Mouse (Mus musculus): ENCODE results near the gene Cd6. TPM values are rescaled to one million over a fixed set of nuclear protein-coding genes. Genes with fewer than 3 reads are reported as not detected.

Cd6 gene
- polyA plus RNA-seq, 1 experiment from 2014 or later: not detected

- ATAC-seq (ENCODE audit: insufficient read depth, low FRiP score, low TSS enrichment): no peak
- no peaks in the 10 kb centered on the region for H3K36me3 ChIP-seq (ENCODE audit: control insufficient read depth, insufficient read depth, low read length)
- H3K9ac ChIP-seq (ENCODE audit: low read length): no peak overlapping the region
- H3K27me3 ChIP-seq (ENCODE audit: control insufficient read depth, insufficient read depth, low read length): no peaks in the 10 kb centered on the region
- no peak overlapping the region for H3K4me2 ChIP-seq (ENCODE audit: low read depth)
- no peaks in the 10 kb centered on the region for H3K9me3 ChIP-seq (ENCODE audit: control insufficient read depth, low read length)
- H3K27ac ChIP-seq (ENCODE audit: low read depth, low read length): no peak overlapping the region
- DNase-seq (ENCODE audit: low spot score): no peak
- H3K4me1 ChIP-seq (ENCODE audit: control insufficient read depth, insufficient read depth, low read length): peaks cover 3% of the 10 kb centered on the region; the same call in 1 of the 2 replicates
- WGBS: 100% methylated on average over 2 of the region's 2 CpGs
- H3K4me3 ChIP-seq (ENCODE audit: low read depth, low read length): no peak overlapping the region
These were observed 72.3 kb downstream of the Cd6 start for GRCm38 (mm10) chr19:10757526-10757925.

GRCm38 (mm10) chr19:10757125-10757524 is 72.7 kb downstream of the Cd6 start:
- ATAC-seq (ENCODE audit: insufficient read depth, low FRiP score, low TSS enrichment): no peak
- no peak overlapping the region for H3K27ac ChIP-seq (ENCODE audit: low read depth, low read length)

GRCm38 (mm10) chr19:10752646-10753045 is 77.2 kb downstream of the Cd6 start:
- Histone ChIP-seq H3K4me1 (ENCODE audit: control insufficient read depth, insufficient read depth, low read length) (no peaks in the 10 kb centered on the region), H3K9me3 (ENCODE audit: control insufficient read depth, low read length) (no peaks in the 10 kb centered on the region), H3K27ac (ENCODE audit: low read depth, low read length) (no peak overlapping the region), H3K36me3 (ENCODE audit: control insufficient read depth, insufficient read depth, low read length) (no peaks in the 10 kb centered on the region), H3K9ac (ENCODE audit: low read length) (no peak overlapping the region), H3K4me2 (ENCODE audit: low read depth) (no peak overlapping the region), H3K4me3 (ENCODE audit: low read depth, low read length) (no peak overlapping the region), H3K27me3 (ENCODE audit: control insufficient read depth, insufficient read depth, low read length) (no peaks in the 10 kb centered on the region)
- ATAC-seq (ENCODE audit: insufficient read depth, low FRiP score, low TSS enrichment) (no peak), DNase-seq (ENCODE audit: low spot score) (no peak)
- 94% methylated on average over 5 of the region's 5 CpGs for WGBS

More at GRCm38 (mm10) chr19:10757125-10757524, 72.7 kb downstream of the Cd6 start:
- H3K36me3 ChIP-seq (ENCODE audit: control insufficient read depth, insufficient read depth, low read length): no peaks in the 10 kb centered on the region
- no peaks in the 10 kb centered on the region for H3K27me3 ChIP-seq (ENCODE audit: control insufficient read depth, insufficient read depth, low read length)
- no peak for DNase-seq (ENCODE audit: low spot score)
- no peak overlapping the region for H3K4me3 ChIP-seq (ENCODE audit: low read depth, low read length)
- H3K9ac ChIP-seq (ENCODE audit: low read length): no peak overlapping the region
- peaks cover 3% of the 10 kb centered on the region; the same call in 1 of the 2 replicates for H3K4me1 ChIP-seq (ENCODE audit: control insufficient read depth, insufficient read depth, low read length)
- H3K9me3 ChIP-seq (ENCODE audit: control insufficient read depth, low read length): no peaks in the 10 kb centered on the region
- H3K4me2 ChIP-seq (ENCODE audit: low read depth): no peak overlapping the region

GRCm38 (mm10) chr19:10752106-10752505 is 77.8 kb downstream of the Cd6 start:
- no peak for DNase-seq (ENCODE audit: low spot score)
- WGBS: 84% methylated on average over 6 of the region's 6 CpGs

GRCm38 (mm10) chr19:10751607-10752006 is 78.3 kb downstream of the Cd6 start:
- Histone ChIP-seq H3K4me2 (ENCODE audit: low read depth) (no peak overlapping the region), H3K4me1 (ENCODE audit: control insufficient read depth, insufficient read depth, low read length) (no peaks in the 10 kb centered on the region), H3K9me3 (ENCODE audit: control insufficient read depth, low read length) (no peaks in the 10 kb centered on the region), H3K27me3 (ENCODE audit: control insufficient read depth, insufficient read depth, low read length) (no peaks in the 10 kb centered on the region), H3K36me3 (ENCODE audit: control insufficient read depth, insufficient read depth, low read length) (no peaks in the 10 kb centered on the region), H3K9ac (ENCODE audit: low read length) (no peak overlapping the region), H3K4me3 (ENCODE audit: low read depth, low read length) (no peak overlapping the region), H3K27ac (ENCODE audit: low read depth, low read length) (no peak overlapping the region)
- 87% methylated on average over 1 of the region's 1 CpGs for WGBS
- no peak for ATAC-seq (ENCODE audit: insufficient read depth, low FRiP score, low TSS enrichment)
- no peak for DNase-seq (ENCODE audit: low spot score)

More at GRCm38 (mm10) chr19:10752106-10752505, 77.8 kb downstream of the Cd6 start:
- Histone ChIP-seq H3K27ac (ENCODE audit: low read depth, low read length) (no peak overlapping the region), H3K9ac (ENCODE audit: low read length) (no peak overlapping the region), H3K4me1 (ENCODE audit: control insufficient read depth, insufficient read depth, low read length) (no peaks in the 10 kb centered on the region), H3K4me2 (ENCODE audit: low read depth) (no peak overlapping the region), H3K27me3 (ENCODE audit: control insufficient read depth, insufficient read depth, low read length) (no peaks in the 10 kb centered on the region), H3K9me3 (ENCODE audit: control insufficient read depth, low read length) (no peaks in the 10 kb centered on the region), H3K36me3 (ENCODE audit: control insufficient read depth, insufficient read depth, low read length) (no peaks in the 10 kb centered on the region), H3K4me3 (ENCODE audit: low read depth, low read length) (no peak overlapping the region)
- ATAC-seq (ENCODE audit: insufficient read depth, low FRiP score, low TSS enrichment): no peak

- ATAC-seq (ENCODE audit: insufficient read depth, low FRiP score, low TSS enrichment) (no peak), DNase-seq (ENCODE audit: low spot score) (no peak)
- WGBS: 81% methylated on average over 6 of the region's 6 CpGs
- Histone ChIP-seq H3K4me1 (ENCODE audit: control insufficient read depth, insufficient read depth, low read length) (no peaks in the 10 kb centered on the region), H3K9ac (ENCODE audit: low read length) (no peak overlapping the region), H3K9me3 (ENCODE audit: control insufficient read depth, low read length) (no peaks in the 10 kb centered on the region), H3K27me3 (ENCODE audit: control insufficient read depth, insufficient read depth, low read length) (no peaks in the 10 kb centered on the region), H3K27ac (ENCODE audit: low read depth, low read length) (no peak overlapping the region), H3K36me3 (ENCODE audit: control insufficient read depth, insufficient read depth, low read length) (no peaks in the 10 kb centered on the region), H3K4me3 (ENCODE audit: low read depth, low read length) (no peak overlapping the region), H3K4me2 (ENCODE audit: low read depth) (no peak overlapping the region)
These were observed 79.7 kb downstream of the Cd6 start for GRCm38 (mm10) chr19:10750161-10750560.

GRCm38 (mm10) chr19:10749295-10749694 is 80.6 kb downstream of the Cd6 start:
- no peak overlapping the region for H3K9ac ChIP-seq (ENCODE audit: low read length)
- H3K4me1 ChIP-seq (ENCODE audit: control insufficient read depth, insufficient read depth, low read length): no peaks in the 10 kb centered on the region
- 89% methylated on average over 6 of the region's 6 CpGs for WGBS
- DNase-seq (ENCODE audit: low spot score): no peak
- H3K4me2 ChIP-seq (ENCODE audit: low read depth): no peak overlapping the region
- no peak overlapping the region for H3K27ac ChIP-seq (ENCODE audit: low read depth, low read length)
- H3K36me3 ChIP-seq (ENCODE audit: control insufficient read depth, insufficient read depth, low read length): no peaks in the 10 kb centered on the region
- H3K27me3 ChIP-seq (ENCODE audit: control insufficient read depth, insufficient read depth, low read length): no peaks in the 10 kb centered on the region
- ATAC-seq (ENCODE audit: insufficient read depth, low FRiP score, low TSS enrichment): no peak
- no peak overlapping the region for H3K4me3 ChIP-seq (ENCODE audit: low read depth, low read length)
- H3K9me3 ChIP-seq (ENCODE audit: control insufficient read depth, low read length): no peaks in the 10 kb centered on the region

GRCm38 (mm10) chr19:10748401-10749102 is 81.3 kb downstream of the Cd6 start:
- Histone ChIP-seq H3K4me1 (ENCODE audit: control insufficient read depth, insufficient read depth, low read length) (no peaks in the 10 kb centered on the region), H3K9me3 (ENCODE audit: control insufficient read depth, low read length) (no peaks in the 10 kb centered on the region), H3K27ac (ENCODE audit: low read depth, low read length) (no peak overlapping the region), H3K9ac (ENCODE audit: low read length) (no peak overlapping the region), H3K36me3 (ENCODE audit: control insufficient read depth, insufficient read depth, low read length) (no peaks in the 10 kb centered on the region), H3K4me3 (ENCODE audit: low read depth, low read length) (no peak overlapping the region), H3K4me2 (ENCODE audit: low read depth) (no peak overlapping the region), H3K27me3 (ENCODE audit: control insufficient read depth, insufficient read depth, low read length) (no peaks in the 10 kb centered on the region)
- WGBS: 64% methylated on average over 11 of the region's 11 CpGs
- no peak for ATAC-seq (ENCODE audit: insufficient read depth, low FRiP score, low TSS enrichment)
- no peak for DNase-seq (ENCODE audit: low spot score)

- no peaks in the 10 kb centered on the region for H3K4me1 ChIP-seq (ENCODE audit: control insufficient read depth, insufficient read depth, low read length)
- no peaks in the 10 kb centered on the region for H3K36me3 ChIP-seq (ENCODE audit: control insufficient read depth, insufficient read depth, low read length)
- H3K4me3 ChIP-seq (ENCODE audit: low read depth, low read length): no peak overlapping the region
- no peak overlapping the region for H3K4me2 ChIP-seq (ENCODE audit: low read depth)
- H3K27ac ChIP-seq (ENCODE audit: low read depth, low read length): no peak overlapping the region
- WGBS: 79% methylated on average over 6 of the region's 6 CpGs
- ATAC-seq (ENCODE audit: insufficient read depth, low FRiP score, low TSS enrichment) (no peak), DNase-seq (ENCODE audit: low spot score) (no peak)
- no peaks in the 10 kb centered on the region for H3K9me3 ChIP-seq (ENCODE audit: control insufficient read depth, low read length)
- H3K27me3 ChIP-seq (ENCODE audit: control insufficient read depth, insufficient read depth, low read length): no peaks in the 10 kb centered on the region
- H3K9ac ChIP-seq (ENCODE audit: low read length): no peak overlapping the region
These were observed 82.1 kb downstream of the Cd6 start for GRCm38 (mm10) chr19:10747718-10748117.

All from neural tube, embryonic 11.5 days (tissue).